Mouse (Mus musculus): ENCODE data around the gene Trem2.

DNA sequence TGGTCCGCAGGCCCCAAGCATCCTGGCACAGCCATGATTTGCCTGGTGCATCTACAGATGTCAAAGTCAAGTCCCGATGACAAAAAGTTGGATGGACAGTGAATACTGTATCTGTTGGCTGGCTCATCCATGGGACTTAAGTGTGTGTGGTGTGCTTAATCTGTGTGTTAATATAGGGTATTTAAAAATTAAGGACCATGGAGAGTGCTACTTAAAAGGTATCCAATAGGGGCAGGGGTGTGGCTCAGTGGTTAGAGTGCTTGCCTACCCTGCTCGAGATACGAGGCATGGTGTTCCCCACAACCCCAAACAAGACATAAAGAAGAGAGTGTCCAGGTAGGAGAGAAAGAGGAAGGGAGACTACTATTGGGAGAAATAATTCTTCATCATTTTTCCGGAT, 44.4 kb upstream of the Trem2 start:
- TF ChIP-seq ZKSCAN1 (IDR thresholded peaks at IDR 0.05; ENCODE audit: borderline replicate concordance, low read depth, low read length) (no peak), POLR2A (IDR thresholded peaks at IDR 0.05; ENCODE audit: low read depth, low read length) (no peak), RCOR1 (conservative IDR thresholded peaks at IDR 0.05; ENCODE audit: low read depth, low read length) (no peak)

Data from CH12.LX (cell line).